Mouse (Mus musculus): Measurements from ENCODE around the gene Ces1d. TPM values are rescaled to one million over a fixed set of nuclear protein-coding genes. Genes with fewer than 3 reads are reported as not detected.
"Not testable (repeated sequence)": the region's sequence is repeated elsewhere in the genome, so short reads cannot be mapped to it uniquely, and the experiment has no call there.

Gene Ces1d
- polyA plus RNA-seq, 1 experiment = 0.94 TPM

- no peak overlapping the region for H3K4me3 ChIP-seq (ENCODE audit: insufficient read depth, low read length)
- peak; percentile 45 for TF ChIP-seq CTCF (IDR thresholded peaks at IDR 0.05; ENCODE audit: extremely low read depth, insufficient read depth, low read length)
- no peak for TF ChIP-seq POLR2A (IDR thresholded peaks at IDR 0.05; ENCODE audit: extremely low read depth, insufficient read depth, low read length)
- no peaks in the 10 kb centered on the region for H3K4me1 ChIP-seq (ENCODE audit: control insufficient read depth, insufficient read depth, low read length)
- no peak overlapping the region for H3K27ac ChIP-seq (ENCODE audit: insufficient read depth, low read length)
These were observed 20.2 kb upstream of the Ces1d start for GRCm38 (mm10) chr8:93217867-93218266.

GRCm38 (mm10) chr8:93217375-93217774, 19.7 kb upstream of the Ces1d start:
- TF ChIP-seq CTCF (IDR thresholded peaks at IDR 0.05; ENCODE audit: extremely low read depth, insufficient read depth, low read length) = no peak
- TF ChIP-seq POLR2A (IDR thresholded peaks at IDR 0.05; ENCODE audit: extremely low read depth, insufficient read depth, low read length) = no peak
- Histone ChIP-seq H3K4me1 (ENCODE audit: control insufficient read depth, insufficient read depth, low read length) (no peaks in the 10 kb centered on the region), H3K4me3 (ENCODE audit: insufficient read depth, low read length) (no peak overlapping the region), H3K27ac (ENCODE audit: insufficient read depth, low read length) (no peak overlapping the region)

DNA sequence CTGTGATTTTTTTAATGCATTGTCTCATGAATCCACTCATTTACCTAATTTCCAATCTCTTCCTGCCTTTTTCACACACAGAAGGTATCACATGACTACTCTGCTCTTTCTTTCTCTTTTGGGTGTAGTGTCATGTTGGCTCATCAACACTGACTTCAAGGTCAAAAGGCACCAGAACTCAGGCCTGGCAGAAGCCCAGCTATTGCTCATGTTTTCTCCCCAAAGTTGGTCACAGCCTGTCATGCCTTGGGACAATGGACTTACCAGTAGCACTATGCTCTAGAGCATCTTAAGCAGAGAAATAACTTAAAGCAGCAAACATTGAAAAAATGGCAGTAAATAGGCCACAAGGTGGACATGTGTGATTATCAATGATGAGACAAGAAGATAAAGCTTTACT, 13.5 kb upstream of the Ces1d start:
- Histone ChIP-seq H3K27ac (ENCODE audit: insufficient read depth, low read length) (no peak overlapping the region), H3K4me3 (ENCODE audit: insufficient read depth, low read length) (no peak overlapping the region), H3K4me1 (ENCODE audit: control insufficient read depth, insufficient read depth, low read length) (no peaks in the 10 kb centered on the region)
- TF ChIP-seq CTCF (IDR thresholded peaks at IDR 0.05; ENCODE audit: extremely low read depth, insufficient read depth, low read length) = no peak
- TF ChIP-seq POLR2A (IDR thresholded peaks at IDR 0.05; ENCODE audit: extremely low read depth, insufficient read depth, low read length) = no peak

GRCm38 (mm10) chr8:93199146-93199545, 1.5 kb upstream of the Ces1d start:
- not testable (repeated sequence) for H3K27ac ChIP-seq (ENCODE audit: insufficient read depth, low read length); H3K4me1 ChIP-seq (ENCODE audit: control insufficient read depth, insufficient read depth, low read length); H3K4me3 ChIP-seq (ENCODE audit: insufficient read depth, low read length)

DNA sequence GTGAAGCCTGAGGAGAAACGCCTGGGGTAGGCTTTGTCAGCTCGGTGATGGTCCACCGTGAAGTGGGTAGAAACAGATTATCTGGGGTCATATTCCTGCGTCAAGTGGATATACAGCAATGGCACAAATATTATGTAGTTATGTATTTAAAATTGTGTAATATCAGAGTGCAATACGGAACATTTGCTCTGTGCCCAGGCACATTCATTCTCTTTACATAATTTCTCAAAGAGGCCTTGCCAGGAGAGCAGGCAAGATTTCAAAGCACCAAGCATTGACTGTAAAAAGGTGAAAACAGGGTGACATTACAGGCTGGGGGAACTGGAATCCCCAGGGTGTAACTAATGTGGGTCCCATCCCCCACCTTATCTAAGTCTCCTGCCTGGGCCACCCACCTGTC, 1.2 kb downstream of the Ces1d start:
- H3K27ac ChIP-seq (ENCODE audit: insufficient read depth, low read length) = no peak overlapping the region
- no peaks in the 10 kb centered on the region for H3K4me1 ChIP-seq (ENCODE audit: control insufficient read depth, insufficient read depth, low read length)
- TF ChIP-seq POLR2A (IDR thresholded peaks at IDR 0.05; ENCODE audit: extremely low read depth, insufficient read depth, low read length) (no peak), CTCF (IDR thresholded peaks at IDR 0.05; ENCODE audit: extremely low read depth, insufficient read depth, low read length) (no peak)
- no peak overlapping the region for H3K4me3 ChIP-seq (ENCODE audit: insufficient read depth, low read length)

DNA sequence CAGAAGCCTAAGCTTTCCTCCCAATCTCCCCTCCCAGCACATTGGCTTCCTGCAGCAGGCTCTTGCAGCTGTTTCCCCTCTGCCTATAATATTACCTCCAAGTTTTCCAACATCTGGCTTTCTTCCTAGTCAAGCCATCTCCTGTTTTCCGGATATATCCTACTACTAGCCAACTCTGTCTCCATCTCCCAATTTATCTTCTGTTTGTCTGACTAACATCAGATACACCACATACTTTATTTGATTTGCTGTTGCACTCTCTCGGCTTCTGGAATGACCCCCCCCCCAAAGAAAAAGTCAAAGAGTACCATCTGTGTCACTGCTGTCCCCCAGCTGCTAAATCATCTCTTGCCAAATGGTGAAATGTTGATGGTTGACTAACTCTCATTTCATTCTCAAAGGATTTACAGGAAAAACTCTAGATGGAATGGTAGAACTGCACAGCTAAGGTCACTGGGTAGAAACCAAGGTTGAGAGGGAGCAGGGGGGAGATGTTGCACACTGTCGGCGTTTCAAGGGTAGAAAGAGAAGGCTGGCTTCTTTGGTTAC, 17.0 kb downstream of the Ces1d start:
- H3K4me1 ChIP-seq (ENCODE audit: control insufficient read depth, insufficient read depth, low read length) = no peaks in the 10 kb centered on the region
- H3K4me3 ChIP-seq (ENCODE audit: insufficient read depth, low read length) = no peak overlapping the region
- TF ChIP-seq POLR2A (IDR thresholded peaks at IDR 0.05; ENCODE audit: extremely low read depth, insufficient read depth, low read length) = no peak
- no peak for TF ChIP-seq CTCF (IDR thresholded peaks at IDR 0.05; ENCODE audit: extremely low read depth, insufficient read depth, low read length)
- H3K27ac ChIP-seq (ENCODE audit: insufficient read depth, low read length) = no peak overlapping the region

GRCm38 (mm10) chr8:93176593-93176992, 21.0 kb downstream of the Ces1d start:
- TF ChIP-seq CTCF (IDR thresholded peaks at IDR 0.05; ENCODE audit: extremely low read depth, insufficient read depth, low read length) (no peak), POLR2A (IDR thresholded peaks at IDR 0.05; ENCODE audit: extremely low read depth, insufficient read depth, low read length) (no peak)
- H3K4me3 ChIP-seq (ENCODE audit: insufficient read depth, low read length) = no peak overlapping the region
- no peak overlapping the region for H3K27ac ChIP-seq (ENCODE audit: insufficient read depth, low read length)
- no peaks in the 10 kb centered on the region for H3K4me1 ChIP-seq (ENCODE audit: control insufficient read depth, insufficient read depth, low read length)

DNA sequence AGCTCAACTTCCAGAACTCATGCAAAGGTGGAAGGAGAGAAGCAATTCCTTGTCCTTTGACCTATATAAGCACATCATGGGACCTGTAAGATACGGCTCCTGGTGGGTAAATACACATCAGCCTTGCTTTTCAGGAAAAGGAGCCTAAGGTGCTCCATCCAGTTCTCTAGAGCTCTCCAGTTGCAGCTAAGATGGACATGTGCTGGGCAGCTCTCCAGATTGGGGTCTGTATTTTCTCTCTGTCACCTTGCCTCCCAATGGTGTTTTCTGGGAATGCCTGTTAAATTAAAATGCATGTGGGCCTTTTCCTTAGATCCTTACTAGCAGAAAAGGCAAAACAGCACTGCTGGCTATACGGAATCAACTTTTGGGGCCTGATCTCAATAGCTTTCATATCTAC, 23.1 kb downstream of the Ces1d start:
- Histone ChIP-seq H3K4me3 (ENCODE audit: insufficient read depth, low read length) (no peak overlapping the region), H3K4me1 (ENCODE audit: control insufficient read depth, insufficient read depth, low read length) (no peaks in the 10 kb centered on the region), H3K27ac (ENCODE audit: insufficient read depth, low read length) (no peak overlapping the region)
- TF ChIP-seq POLR2A (IDR thresholded peaks at IDR 0.05; ENCODE audit: extremely low read depth, insufficient read depth, low read length) = no peak
- no peak for TF ChIP-seq CTCF (IDR thresholded peaks at IDR 0.05; ENCODE audit: extremely low read depth, insufficient read depth, low read length)

GRCm38 (mm10) chr8:93171846-93172590, 25.6 kb downstream of the Ces1d start:
- Histone ChIP-seq H3K4me1 (ENCODE audit: control insufficient read depth, insufficient read depth, low read length) (no peaks in the 10 kb centered on the region), H3K27ac (ENCODE audit: insufficient read depth, low read length) (no peak overlapping the region), H3K4me3 (ENCODE audit: insufficient read depth, low read length) (no peak overlapping the region)
- TF ChIP-seq CTCF (IDR thresholded peaks at IDR 0.05; ENCODE audit: extremely low read depth, insufficient read depth, low read length) (no peak), POLR2A (IDR thresholded peaks at IDR 0.05; ENCODE audit: extremely low read depth, insufficient read depth, low read length) (no peak)

- TF ChIP-seq CTCF (IDR thresholded peaks at IDR 0.05; ENCODE audit: extremely low read depth, insufficient read depth, low read length) = no peak
- TF ChIP-seq POLR2A (IDR thresholded peaks at IDR 0.05; ENCODE audit: extremely low read depth, insufficient read depth, low read length) = no peak
These were observed 34.3 kb downstream of the Ces1d start for GRCm38 (mm10) chr8:93163363-93163762.

More at GRCm38 (mm10) chr8:93163363-93163762, 34.3 kb downstream of the Ces1d start:
- Histone ChIP-seq H3K4me1 (ENCODE audit: control insufficient read depth, insufficient read depth, low read length) (no peaks in the 10 kb centered on the region), H3K4me3 (ENCODE audit: insufficient read depth, low read length) (no peak overlapping the region), H3K27ac (ENCODE audit: insufficient read depth, low read length) (no peak overlapping the region)

All from cortical plate, adult 2 months (tissue).